Mouse (Mus musculus) adrenal gland, postnatal 4 days (tissue): ENCODE data around the gene Olfr1049. TPM values are rescaled to one million over a fixed set of nuclear protein-coding genes. Genes with fewer than 3 reads are reported as not detected.
"Not testable (repeated sequence)": the region's sequence is repeated elsewhere in the genome, so short reads cannot be mapped to it uniquely, and the experiment has no call there.

Source experiments
- DNase-seq, 2 experiments: peaks; one replicate each; pipeline ENCODE4 v3.0.0; 2021 to 2022; ENCODE audit warnings: low spot score in 2 of 2, mixed read lengths in 2 of 2
- long read RNA-seq, 2 experiments: library from polyadenylated mRNA; stranded (forward); transcript quantifications; one replicate each; pipeline ENCODE4 v2.0.0; 2021
- total RNA-seq, 2 experiments: library from RNA; stranded (reverse); gene quantifications; 2 replicates each; pipeline ENCODE4 v1.2.3; 2021

Olfr1049 gene
- not detected for total RNA-seq
- long read RNA-seq, experiment 1 = 0 reads
- long read RNA-seq, experiment 2 = 0 reads

DNA sequence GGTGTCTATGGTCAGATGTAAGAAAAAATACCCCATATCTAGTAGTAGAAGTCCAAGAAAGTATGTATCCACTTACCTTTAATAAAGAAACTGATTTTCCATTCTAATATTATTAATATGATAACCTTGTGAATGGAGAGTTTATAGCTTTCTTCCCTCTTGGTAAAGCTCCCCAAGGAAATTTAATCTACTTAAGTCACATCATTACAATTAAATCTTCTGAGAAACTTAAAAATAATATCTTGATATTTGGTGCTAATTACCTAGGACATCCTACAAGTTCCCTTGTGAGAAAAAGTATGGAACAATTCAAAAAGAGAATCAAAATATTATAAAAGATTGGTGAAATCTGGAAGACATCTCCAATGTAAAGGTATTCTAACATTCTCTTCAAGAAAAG, at the start of gene Olfr1049:
TSS of gene Olfr1049 (minus strand) at position 101 of the 400 bp plus-strand sequence.
- not testable (repeated sequence) for DNase-seq

DNA sequence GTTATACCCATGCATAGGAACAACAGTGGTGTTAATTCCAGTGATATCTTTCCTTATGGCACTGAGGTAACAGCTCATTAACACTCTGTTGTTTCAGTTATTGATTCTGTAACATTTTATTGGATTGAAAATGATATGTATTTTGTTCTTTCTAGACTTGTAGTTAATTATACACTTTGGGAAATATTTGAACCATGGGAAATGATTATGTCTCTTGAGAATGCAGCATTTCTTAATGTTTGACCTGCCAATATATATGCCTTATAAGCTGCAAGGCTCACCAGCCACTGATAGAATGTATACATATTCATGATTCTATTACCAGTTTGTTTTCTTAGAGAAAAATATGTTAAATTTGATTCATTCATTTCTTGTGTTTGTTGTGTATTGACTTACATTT, 34.0 kb upstream of the Olfr1049 start, which contains the start of gene Olfr1052:
TSS of gene Olfr1052 (plus strand) at position 301 of the 400 bp plus-strand sequence.
- no peak for DNase-seq

DNA sequence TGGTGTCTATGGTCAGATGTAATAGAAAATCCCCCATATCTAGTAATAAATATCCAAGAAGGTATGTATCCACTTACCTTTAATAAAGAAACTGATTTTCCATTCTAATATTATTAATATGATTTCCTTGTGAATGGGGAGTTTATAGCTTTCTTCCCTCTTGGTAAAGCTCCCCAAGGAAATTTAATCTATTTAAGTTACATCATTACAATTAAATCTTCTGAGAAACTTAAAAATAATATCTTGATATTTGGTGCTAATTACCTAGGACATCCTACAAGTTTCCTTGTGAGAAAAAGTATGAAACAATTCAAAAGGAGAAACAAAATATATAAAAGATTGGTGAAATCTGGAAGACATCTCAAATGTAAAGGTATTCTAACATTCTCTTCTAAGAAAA, 20.9 kb upstream of the Olfr1049 start, which contains the start of gene Olfr1051:
TSS of gene Olfr1051 (minus strand) at position 101 of the 400 bp plus-strand sequence.
- DNase-seq = not testable (repeated sequence)

DNA sequence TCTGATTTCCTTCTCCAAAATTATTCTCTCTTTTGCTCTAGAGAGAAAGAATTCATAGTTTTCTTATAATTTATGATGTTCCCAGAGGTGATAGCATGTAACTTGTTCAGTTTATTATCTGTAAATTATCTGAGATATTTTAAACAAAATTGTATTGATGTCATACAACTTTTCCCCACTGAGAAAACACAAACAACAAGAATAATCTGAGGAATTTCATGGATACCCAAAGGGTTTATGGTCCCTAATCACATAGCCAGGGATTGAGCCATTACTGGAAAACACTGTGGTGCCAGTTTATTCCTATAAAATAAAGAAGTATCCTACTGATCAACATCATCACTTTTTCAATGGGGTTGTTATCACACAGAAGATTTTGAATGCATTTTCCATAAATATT, 17.9 kb downstream of the Olfr1049 start, which contains the start of gene Olfr1048:
TSS of gene Olfr1048 (minus strand) at position 101 of the 400 bp plus-strand sequence.
- no peak for DNase-seq

DNA sequence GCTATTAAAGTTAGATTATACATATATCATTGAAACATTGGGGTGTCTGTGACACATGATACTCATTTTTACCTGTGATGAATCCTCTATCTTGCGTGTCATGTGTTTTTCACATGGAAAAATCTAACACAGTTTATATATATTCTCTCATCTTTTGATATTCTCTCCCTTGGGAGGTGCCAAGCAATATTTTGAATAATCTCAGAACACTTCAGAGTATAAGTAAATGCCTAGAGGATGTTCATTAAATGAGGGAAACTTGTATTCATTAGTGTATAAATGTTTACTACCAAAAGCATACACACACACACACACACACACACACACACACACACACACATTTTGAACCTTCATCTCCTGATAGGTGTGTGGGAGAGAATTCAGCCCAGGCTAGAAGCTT, 26.8 kb downstream of the Olfr1049 start, which contains the start of gene Olfr1047:
TSS of gene Olfr1047 (minus strand) at position 101 of the 400 bp plus-strand sequence.
- DNase-seq = no peak

DNA sequence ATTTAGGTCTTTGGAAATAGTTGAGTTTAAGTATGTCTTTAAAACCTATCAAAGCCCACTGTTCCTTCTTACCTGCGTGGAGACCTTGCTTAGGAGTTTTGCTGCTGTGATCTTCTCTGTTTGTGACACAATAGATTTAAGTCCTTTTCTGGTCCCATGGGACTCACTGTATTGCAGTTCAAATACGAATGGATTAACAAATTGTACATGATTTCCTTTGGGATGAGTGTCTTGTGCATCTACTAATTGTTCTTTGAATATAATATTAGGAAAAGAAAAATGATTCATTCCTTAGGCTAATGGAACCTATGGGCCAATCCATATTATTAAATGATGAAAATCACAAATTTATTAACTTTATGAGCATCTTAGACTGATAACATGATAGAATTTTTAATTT, 38.9 kb downstream of the Olfr1049 start, which contains the start of gene Olfr1046:
TSS of gene Olfr1046 (minus strand) at position 101 of the 400 bp plus-strand sequence.
- DNase-seq = no peak

Other genes with a start within 250 kb of the Olfr1049 start
- gene Olfr1033, start 237.7 kb downstream of the Olfr1049 start, total RNA-seq = 1 to 10 TPM; 3.2 to 6.0 TPM
- under 1 TPM; 0.11 to 0.31 TPM for gene Olfr1034, start 212.5 kb downstream of the Olfr1049 start, total RNA-seq
- not detected for gene Olfr1036, start 184.3 kb downstream of the Olfr1049 start, total RNA-seq
- gene Olfr1037, start 170.9 kb downstream of the Olfr1049 start, total RNA-seq = not detected
- gene Olfr1039, start 122.4 kb downstream of the Olfr1049 start, total RNA-seq = not detected
- not detected for gene Olfr1040, start 111.6 kb downstream of the Olfr1049 start, total RNA-seq
- not detected for gene Olfr1042, start 96.5 kb downstream of the Olfr1049 start, total RNA-seq
- gene Olfr1043, start 90.8 kb downstream of the Olfr1049 start, total RNA-seq = not detected
- gene Olfr1044, start 80.5 kb downstream of the Olfr1049 start, total RNA-seq = not detected
- gene Olfr52, start 72.6 kb downstream of the Olfr1049 start, total RNA-seq = not detected
- not detected for gene Olfr1045, start 55.3 kb downstream of the Olfr1049 start, total RNA-seq
- not detected for gene Olfr1046, start 39.0 kb downstream of the Olfr1049 start, total RNA-seq
- not detected for gene Olfr1047, start 26.9 kb downstream of the Olfr1049 start, total RNA-seq
- not detected for gene Olfr1048, start 18.0 kb downstream of the Olfr1049 start, total RNA-seq
- not detected for gene Olfr1051, start 20.8 kb upstream of the Olfr1049 start, total RNA-seq
- gene Olfr1052, start 34.1 kb upstream of the Olfr1049 start, total RNA-seq = not detected
- gene Olfr1053, start 57.0 kb upstream of the Olfr1049 start, total RNA-seq = not detected
- gene Olfr1054, start 77.1 kb upstream of the Olfr1049 start, total RNA-seq = not detected
- gene Olfr1055, start 92.0 kb upstream of the Olfr1049 start, total RNA-seq = not detected
- gene Olfr1056, start 104.1 kb upstream of the Olfr1049 start, total RNA-seq = not detected
- not detected for gene Olfr1057, start 120.1 kb upstream of the Olfr1049 start, total RNA-seq
- not detected for gene Olfr1058, start 130.2 kb upstream of the Olfr1049 start, total RNA-seq
- gene Olfr1061, start 155.7 kb upstream of the Olfr1049 start, total RNA-seq = not detected
- gene Olfr1062, start 168.4 kb upstream of the Olfr1049 start, total RNA-seq = not detected
- not detected for gene Olfr1065, start 192.3 kb upstream of the Olfr1049 start, total RNA-seq
- gene Olfr1066, start 197.9 kb upstream of the Olfr1049 start, total RNA-seq = not detected
- gene Olfr228, start 229.1 kb upstream of the Olfr1049 start, total RNA-seq = not detected